Mouse (Mus musculus) A20 (cell line): ENCODE data around the gene Cd300ld5.
"Not testable (repeated sequence)": the region's sequence is repeated elsewhere in the genome, so short reads cannot be mapped to it uniquely, and the experiment has no call there.

Experiments
- DNase-seq: peaks from one replicate; pipeline ENCODE4 v3.0.0-alpha.2; 2011; ENCODE audit warnings: low read depth, low spot score

The Cd300ld5 gene

DNA sequence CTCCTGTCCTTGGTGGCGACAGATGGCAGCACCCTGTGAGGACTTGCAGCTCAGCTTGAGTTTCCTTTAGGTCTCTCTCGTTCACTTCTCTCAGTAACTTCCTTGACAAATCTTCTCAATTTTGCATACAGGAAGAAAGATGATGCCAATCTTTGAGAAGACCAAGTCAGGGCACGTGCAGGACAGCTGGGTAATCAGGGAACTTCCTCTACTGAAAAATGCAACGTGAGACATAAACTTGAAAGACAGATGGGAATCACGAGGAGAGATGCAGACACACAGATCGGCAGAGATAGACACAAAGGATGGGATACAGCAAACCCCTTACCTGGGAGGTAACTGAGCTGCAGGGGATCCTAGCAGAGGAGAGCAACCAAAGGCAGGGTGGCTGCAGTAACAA lies at the start of gene Cd300ld5:
Cd300ld5 (minus strand) TSS at position 101 of the 400 bp plus-strand sequence.
- not testable (repeated sequence) for DNase-seq

DNA sequence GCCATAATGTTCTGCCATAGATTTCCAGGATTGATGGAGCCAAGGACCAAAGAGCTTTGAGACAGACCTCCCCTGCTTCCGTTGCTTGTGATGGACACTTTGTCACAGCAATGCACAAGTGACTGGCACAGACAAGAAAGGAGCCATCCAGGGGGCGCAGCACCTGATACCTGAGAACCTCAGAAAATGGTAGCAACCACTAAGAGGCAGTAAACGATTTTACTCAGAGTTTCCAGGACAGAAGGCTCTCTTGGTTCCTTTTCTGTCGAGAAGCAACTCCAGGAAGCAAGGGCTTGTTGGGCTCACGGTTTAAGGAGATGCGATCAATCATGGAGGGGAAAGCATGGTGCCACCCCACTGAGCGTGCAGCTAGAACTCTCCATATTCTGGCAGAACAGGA lies 48.6 kb upstream of the Cd300ld5 start:
- no peak for DNase-seq

DNA sequence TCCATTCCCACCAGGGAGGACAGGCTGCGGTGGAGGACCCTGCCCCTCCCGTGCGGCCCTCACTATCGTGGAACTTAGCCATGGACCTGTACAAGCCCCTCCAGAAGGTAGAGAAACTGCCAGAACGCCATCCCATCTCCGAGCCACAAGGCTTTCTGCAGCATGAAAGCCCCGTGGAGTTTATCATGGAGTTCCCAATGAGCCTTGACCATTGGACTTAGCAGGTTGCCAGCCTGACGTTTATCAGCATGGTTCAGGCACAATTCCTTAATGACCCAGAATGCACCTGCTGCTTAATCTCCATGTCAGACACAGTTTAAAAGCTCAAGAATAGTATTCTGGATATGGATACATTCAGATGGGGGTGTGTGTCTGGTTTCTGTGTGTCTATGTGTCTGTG lies 47.5 kb upstream of the Cd300ld5 start:
- no peak for DNase-seq

DNA sequence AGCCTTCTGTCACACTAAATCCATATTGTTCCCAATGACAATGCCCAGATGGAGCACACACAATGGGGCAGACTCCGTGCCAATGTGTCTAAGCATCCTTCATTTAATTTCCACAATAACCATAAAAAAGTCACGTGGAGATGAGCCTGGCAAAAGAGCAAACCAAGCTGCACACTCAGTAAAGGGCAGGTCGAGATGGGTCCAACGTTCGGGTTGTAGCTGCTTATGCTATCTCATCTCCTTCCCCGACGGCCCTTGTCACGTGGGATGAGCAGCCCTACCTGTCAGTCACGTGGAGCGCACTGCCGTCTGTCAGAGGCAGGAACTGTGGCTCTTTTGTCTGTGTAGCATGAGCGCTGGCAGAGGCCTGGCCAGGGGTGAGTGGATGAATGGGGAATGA lies 47.0 kb upstream of the Cd300ld5 start:
- DNase-seq, result no peak

DNA sequence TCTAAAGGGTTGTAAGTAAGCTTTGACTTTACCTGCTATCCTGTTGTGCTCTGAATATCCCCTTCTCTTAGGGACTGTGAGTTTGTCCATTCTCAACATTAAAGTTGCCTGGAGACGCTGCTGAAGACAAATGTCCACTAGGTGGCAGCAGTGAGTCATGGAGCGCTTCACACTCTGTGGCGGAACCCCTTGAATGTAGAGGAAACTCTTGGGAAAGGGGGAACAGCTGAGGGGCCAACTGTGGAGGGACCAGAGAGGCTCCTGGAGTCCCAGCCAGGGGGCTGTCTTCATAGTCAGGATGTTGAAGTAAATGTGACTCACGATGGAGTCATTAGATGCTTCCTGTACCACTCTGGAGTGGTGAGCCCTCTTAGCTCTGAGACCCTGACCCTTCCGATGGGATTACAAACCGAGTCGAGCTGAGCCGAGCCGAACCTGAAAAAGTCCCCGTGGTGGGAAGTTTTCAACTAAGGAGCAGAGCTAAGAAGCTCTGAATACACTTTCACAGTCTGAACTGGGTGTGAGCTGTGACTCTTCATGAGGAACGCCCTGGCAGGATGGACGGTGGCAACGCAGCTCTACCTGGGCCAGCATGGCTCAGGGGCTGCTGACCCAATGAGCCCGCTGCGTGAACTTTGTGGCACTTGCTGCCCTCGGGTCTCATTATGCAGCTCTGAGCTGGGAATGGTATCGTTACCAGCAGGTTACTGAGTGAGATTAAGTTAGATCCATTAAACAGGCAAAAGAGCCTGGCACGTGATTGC lies 46.0 kb upstream of the Cd300ld5 start:
- peak; percentile 73 for DNase-seq

DNA sequence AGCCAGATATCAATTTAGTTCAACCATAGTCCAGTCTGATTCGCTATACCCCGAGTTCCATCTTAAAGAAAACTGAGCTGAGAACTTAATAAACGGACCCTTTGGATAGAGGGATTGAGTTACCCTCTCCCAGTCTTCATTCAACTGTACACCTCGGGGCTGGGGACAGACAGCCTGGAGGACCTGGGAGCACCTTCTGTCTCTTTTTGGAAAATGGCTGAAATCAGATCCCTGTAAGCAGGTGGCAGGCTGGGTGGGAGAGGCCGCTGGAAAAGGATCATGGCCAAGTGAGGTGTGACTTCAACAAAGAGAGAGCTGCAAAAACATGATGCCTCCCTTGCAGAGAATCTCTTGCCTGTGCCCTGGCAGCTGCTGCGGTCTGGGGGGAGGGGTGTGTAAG lies 44.6 kb upstream of the Cd300ld5 start:
- no peak for DNase-seq

DNA sequence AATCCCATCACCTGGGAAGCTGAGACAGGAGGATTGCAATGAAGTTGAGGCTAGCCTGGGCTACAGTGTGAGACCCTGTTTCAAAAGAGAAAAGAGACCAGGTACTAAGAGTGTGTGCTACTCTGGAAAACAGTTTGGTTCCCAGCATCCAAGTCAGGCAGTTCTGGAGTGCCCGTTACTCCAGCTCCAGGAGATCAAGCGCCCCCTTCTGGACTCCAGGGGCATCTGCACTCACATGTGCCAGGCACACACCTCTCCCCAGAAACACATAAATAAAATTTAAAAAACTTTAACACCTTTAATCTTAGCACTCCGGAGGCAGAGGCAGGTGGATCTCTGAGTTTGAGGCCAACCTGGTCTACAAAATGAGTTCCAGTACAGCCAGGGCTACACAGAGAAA lies 43.8 kb upstream of the Cd300ld5 start:
- no peak for DNase-seq

DNA sequence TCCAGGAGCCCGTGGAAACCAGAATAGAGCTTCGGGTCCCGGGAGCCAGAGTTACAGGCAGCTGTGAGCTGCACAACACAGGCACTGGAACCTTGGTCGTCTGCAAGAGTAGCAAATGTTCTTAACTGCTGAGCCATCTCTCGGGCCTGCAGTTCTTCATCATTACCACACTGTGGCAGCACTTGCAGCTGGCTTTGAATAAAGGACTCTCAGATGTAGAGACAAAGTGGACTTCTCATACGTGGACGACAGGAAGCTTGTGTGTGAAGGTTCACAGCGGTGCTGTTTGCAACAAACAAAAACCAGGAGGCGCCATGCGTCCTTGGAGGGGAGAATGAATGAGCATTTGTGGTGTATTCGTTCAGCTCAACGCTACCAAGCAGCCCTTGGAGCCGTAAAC lies 43.3 kb upstream of the Cd300ld5 start:
- DNase-seq, result peak; percentile 77

DNA sequence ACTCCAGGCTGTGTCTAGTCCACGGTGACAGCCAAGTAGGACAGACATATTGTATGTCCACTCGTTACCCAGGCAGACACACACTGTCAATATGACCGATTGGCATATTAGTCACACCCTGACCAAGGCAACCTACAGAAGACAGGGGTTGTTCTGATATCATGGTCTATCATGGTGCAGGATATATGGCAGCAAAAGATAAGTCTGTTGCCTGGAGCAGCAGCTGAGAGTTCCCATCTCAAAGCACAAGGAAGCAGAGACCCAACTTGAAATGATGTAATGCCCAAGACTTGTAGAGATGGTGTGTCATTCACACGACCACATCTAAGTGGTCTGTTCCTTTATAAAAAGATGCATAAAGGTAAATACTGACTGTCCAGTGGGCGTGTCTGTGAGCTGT lies 41.1 kb upstream of the Cd300ld5 start:
- no peak for DNase-seq

DNA sequence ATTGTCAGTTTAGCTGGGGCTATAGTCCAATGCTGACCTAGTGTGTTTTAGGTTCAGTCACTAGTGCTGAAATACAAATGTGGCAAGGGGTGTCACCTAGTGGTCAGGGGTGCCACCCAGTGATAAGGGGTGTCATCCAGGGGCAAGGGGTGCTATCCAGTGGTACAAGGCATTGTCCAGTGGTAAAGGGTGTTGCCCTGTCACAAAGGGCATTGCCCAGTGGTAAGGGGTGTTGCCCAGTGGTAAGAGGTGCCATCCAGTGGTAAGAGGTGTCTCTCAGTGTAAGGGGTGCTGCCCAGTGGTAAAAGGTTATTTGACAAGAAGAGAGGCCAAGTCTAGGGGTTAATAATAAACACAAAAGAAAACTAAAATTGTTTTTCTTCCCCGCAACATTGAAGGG lies 39.9 kb upstream of the Cd300ld5 start:
- no peak for DNase-seq

DNA sequence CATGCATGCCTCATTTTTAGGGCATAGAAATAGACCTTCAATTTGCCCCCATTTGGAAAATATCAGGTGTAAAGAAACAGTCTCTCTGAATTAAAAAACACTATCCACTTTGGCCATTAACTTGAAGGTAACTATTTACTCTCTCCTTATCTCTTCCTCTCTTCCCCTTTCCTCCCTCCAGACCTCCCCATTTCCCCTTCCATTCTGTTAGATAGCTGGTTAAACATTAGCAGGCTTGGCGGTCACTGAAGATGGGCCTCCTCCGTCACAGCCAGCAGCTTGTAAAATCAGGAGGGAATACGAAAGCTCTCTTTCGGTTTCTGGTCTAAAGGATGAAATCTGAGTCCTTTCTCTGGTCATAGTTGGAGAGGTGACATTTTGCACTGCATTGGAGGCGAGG lies 38.3 kb upstream of the Cd300ld5 start:
- no peak for DNase-seq

DNA sequence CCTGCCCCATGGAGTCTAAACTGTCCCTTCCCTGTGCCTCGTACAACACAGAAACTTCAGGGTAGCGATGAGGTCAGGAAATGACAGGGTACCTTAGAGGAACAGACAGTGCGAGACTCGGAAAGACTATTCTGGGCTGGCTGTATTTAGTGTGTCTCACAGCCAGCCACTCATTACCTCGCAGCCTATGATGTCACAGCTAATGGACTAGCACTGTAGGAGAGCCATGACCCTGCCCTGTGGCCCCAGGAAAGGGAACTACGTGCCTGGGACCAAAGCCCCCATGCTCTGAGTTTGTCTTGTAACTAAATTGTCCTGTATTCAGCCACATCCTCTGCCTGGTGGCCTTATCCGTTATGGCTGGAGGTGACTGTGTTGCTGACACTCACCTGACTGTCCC lies 37.8 kb upstream of the Cd300ld5 start:
- DNase-seq, result no peak

DNA sequence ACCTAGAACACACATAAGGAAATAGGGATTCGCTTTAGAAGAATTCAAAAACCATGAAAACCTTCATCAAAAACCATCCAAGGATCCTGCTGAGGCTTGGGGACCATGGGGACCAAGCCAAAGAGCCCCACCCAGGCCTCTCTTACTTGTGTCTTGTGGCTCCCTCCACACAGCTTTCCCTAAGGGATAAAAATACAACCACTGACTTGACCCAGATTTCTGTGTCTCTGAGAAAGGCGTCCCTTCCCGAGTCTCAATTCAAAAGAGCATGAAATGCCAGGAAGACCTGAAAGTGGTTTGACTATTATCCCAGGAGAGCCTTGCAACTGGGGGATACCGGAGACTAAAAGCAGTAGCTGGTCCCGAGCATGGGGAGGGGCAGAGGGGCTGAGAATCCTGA lies 35.4 kb upstream of the Cd300ld5 start:
- DNase-seq, result no peak

DNA sequence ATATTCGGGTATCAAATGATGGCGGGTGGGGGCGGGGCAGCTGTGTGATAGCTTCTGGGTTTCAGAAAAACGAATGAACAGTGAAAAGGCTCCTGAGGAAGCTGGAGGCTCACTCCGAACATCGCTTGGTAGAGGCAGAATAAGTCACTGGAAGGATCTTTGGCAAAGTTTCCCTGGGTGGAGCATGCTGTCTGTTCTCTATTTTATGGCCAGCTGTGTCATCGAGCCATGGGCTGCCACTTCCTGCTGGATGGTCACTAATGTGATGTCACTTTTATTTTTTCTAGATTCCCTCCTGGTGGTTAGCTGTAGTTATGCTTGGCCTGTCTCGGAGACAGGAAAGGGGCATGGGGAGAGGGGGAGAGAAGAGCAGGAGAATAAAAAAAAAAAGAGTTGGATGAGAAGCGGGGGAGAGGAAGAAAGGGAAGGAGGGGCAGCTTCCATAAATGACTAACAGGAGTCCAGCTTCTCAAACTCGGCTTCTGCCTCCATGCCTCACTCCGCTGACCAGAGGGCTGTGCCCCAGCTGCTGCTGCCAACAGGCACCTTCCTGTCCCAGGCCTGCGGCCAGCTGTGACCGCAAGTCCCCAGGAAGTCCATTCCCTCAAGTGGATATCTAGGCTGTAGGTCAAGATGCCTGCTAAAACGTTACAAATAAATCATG lies 34.2 kb upstream of the Cd300ld5 start:
- DNase-seq, result no peak

DNA sequence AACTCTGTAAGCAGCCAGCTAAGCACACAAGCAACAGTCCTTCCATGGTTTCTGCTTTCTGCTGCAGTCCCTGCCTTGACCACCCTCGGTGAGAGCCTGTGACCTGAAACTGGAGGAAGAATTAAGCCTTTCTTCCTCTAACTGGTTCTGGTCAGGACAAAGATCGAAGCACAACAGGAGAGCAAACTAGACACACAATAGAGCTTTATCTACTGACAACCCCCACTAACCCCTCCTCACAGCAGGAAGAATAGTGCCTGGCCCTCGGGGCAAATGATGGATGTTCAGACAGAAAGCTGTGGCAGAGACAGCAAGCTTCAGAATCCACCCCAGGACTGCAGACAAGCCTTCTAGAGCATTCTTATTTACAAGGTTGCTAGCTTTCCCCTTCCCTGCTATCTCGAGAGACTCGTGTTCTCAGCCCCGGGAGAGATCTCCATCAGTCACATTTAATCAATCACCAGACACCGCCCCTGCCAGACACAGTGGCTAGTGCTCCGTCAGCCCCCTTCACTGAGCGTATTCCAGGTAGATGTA lies 33.5 kb upstream of the Cd300ld5 start:
- no peak for DNase-seq

DNA sequence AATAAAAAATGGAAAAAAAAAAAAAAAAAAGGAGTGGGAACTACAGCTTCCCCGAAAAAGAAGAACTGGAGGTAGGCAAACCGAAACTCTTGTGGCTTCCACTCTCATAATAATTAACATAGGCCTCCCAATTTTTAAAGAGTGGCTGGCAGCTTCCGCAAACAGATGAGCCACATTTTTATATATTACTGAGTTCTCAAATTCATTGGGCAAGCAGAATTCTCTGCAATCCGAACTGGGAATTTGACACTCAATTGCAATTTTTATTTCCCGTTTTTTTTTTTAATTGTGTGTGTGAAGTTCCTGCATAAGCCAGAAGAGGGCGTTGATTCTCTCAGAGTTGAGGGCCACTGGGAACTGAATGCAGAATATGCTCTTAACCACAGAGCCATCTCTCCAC lies 29.2 kb upstream of the Cd300ld5 start:
- DNase-seq, result peak; percentile 34

DNA sequence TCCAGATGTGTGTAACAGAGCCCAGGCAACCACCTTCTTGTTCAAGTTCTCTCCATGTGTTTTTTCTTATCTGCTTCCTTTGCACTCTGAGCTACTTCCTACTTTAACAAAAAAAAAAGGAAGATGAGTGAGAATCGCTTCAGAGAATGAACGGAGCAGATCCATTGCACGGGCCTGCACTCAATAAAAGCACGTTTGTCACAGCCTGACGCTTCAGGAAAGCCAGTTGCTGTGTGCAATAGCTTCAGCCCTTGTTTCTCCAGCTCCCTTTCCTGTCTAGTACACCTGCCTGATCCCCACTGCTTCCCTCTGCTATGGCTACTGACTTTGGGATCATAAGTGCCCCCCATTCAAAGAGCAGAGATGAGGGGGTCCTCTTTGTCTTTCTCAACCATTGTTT lies 24.5 kb upstream of the Cd300ld5 start, which contains the start of gene Cd300e:
Cd300e (minus strand) TSS at position 101 of the 400 bp plus-strand sequence.
- no peak for DNase-seq

DNA sequence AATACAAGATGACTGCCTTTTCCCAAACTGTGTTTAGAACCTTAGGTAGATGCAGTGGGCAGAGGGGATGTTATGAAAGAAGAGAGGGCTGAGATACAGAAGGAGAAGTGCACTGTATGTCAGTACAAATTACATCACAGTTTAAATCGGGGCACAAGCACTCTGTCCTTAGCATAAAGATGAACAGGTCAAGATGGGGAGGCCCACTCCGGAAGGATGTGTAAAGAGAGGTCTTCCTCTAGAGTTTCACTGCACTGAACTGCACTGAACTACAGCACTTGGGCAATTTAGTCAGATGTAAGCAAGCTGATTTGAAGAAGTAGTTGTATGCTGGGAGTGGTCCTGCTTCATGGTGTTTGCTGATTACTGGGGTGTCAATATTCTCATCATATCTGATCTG lies 22.2 kb upstream of the Cd300ld5 start:
- DNase-seq, result no peak

DNA sequence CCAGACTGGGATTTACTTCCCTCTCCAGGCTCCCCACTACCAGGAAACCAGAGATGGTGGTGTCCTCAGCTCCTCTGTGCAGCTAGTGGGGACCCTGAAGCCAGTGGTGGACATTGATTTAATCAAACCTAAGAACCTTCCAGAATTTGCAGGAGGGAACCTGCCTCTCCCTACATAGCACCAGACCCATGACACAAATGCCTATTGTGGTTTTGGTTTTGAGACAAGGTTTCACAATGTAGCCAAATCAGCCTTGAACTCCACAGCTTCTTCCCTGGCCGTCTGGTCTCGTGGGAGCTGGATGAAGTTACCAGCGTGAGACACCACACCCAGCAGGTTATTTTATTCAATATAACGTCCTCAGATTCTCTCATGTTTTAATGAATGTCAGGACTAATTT lies 21.1 kb upstream of the Cd300ld5 start:
- no peak for DNase-seq

DNA sequence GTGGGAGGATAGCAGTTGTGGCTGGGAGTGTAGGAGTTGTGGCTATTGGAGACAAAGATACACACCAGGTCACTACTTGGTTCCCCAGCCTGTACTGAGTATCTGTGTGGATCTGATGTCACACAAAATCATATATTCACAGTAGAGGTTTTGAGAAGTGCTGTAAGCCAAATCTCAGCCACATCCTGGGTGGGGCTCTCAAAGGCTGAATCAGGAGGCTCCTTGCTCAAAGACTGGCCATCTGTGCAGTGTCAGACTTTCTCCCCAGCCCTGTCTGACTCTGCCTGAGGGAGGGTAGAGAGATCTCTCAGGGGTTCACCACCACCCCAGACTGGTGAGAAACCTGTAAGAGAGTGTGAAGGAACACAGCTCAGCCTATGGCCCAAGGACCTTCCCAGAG lies 17.0 kb upstream of the Cd300ld5 start:
- no peak for DNase-seq

DNA sequence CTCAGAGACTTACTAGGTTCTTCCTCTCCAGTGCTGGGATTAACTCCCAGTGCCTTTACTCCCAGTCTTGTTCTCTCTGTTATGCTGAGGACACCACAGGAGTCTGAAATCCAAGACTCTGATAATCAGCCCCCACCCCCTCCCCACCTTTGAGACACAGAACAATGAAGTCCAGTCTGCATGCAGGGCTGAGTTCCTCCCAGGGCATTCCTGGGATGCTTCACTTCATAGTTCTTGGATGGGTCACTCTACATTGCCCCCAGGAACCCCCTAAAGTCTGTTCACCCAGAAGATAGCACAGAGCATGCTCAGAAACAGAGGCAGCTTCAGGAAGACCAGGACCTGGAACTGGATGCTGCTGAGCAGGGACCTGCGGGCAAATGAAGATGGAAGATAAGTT lies 15.4 kb upstream of the Cd300ld5 start:
- DNase-seq, result no peak

DNA sequence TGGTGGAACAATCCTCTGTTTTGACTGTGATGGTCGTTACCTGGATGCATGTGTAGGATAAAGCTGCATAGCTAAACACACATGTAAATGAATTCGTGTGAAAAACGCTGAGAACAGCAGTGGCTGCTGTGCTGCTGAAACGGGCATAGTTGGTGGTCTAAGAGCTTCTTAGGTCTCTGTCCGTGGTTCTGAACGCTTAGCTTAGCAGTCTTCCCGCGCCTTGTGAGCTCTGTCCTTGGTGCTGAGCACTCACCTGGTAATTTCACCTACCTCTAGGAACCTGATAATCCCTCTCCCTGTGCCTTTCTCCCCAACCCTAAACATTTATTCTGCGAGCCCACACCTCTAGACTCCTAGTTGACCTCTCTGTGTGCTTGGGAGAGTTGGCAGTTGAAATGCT lies 14.6 kb upstream of the Cd300ld5 start:
- peak; percentile 77 for DNase-seq

DNA sequence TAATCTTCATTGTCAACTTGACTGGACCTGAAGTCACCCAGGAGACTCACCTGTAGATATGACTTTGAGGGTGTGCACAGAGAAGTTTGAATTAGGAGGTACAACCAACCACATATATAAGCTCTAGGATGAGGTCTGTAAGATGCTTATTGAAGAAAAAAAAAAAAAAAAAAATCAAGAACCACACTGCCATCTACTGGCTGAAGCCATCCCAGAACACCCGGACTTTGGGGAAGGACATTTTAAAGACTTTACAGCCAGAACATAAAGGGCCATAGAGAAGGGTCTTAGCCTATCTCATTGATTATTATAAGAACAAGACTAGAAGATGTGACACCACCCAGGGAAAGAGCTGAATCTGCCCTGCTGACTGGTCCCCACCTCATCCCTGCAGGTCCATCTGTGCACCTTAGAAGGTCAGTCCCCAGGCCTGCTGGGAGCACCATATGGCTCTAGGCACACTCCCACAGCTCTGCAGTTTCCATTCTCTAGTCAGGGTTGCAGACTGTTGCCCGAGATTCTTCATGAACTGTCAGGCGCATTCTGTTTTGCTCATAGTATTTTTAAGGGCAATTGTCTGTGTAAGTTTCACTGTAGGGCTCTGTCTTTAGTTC lies 11.8 kb upstream of the Cd300ld5 start:
- peak; percentile 62 for DNase-seq
